Mouse (Mus musculus): Measurements from ENCODE around the gene Crlf3.

DNA sequence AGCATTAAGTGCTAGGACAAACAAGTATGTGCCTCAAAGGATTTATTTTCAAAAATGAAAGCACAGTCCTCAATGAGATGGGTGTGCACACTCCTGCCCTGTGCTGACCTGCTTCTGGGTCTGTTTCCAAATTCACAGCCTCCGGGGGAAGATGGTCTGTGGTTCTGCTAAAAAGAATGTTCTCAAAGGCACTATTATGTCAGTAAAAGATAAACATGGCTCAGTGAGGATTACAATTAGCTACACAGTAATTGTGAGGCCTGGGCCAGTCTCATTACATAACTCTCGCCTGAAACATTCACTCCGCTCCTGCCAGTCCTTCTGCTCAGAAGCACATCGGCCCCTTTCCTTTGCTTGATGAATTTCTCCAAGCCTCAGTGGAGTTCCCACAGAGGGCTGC, 18.6 kb downstream of the Crlf3 start:
- TF ChIP-seq CTCF (IDR thresholded peaks at IDR 0.05; ENCODE audit: low read depth, low read length), result no peak
- TF ChIP-seq GATA1 (IDR thresholded peaks at IDR 0.05; ENCODE audit: borderline replicate concordance, low read length), result no peak
- TF ChIP-seq POLR2AphosphoS5 (IDR thresholded peaks at IDR 0.05; ENCODE audit: insufficient replicate concordance, low read depth, low read length), result no peak
- TF ChIP-seq GATA2 (IDR thresholded peaks at IDR 0.05; ENCODE audit: borderline replicate concordance, low read depth, low read length), result no peak
- TF ChIP-seq TAL1 (conservative IDR thresholded peaks at IDR 0.05; ENCODE audit: low read depth, low read length), result no peak

All from G1E (cell line).